Mouse (Mus musculus): ENCODE measurements around the gene Mgat4e.

Gene Mgat4e

DNA sequence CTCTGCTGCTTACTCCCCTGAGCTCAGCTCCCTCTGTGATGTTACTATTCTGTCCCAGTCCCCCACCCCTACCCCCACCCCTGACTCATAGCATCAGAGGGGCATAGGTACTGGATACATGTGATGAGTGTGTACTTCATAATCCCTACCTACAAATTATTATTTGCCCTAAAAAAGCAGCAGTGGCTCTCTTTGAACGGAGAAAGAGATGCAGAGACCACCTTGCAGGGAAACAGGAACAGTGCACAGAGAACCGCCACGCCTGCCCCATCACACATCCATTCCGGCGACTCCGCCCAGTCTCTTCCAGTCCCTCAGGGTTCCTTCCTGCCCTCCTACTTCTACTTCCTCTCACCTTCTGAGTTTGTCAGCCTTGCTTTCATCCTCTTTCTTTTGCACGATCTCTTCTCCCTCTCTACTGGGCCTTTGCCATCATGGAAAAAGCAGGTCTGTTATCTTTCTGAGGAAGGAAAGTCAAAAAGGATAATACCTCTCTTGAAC, at the start of gene Mgat4e:
Gene Mgat4e (minus strand): TSS at position 51 of the 501 bp plus-strand sequence.
- no peak for DNase-seq (ENCODE audit: low spot score)

DNA sequence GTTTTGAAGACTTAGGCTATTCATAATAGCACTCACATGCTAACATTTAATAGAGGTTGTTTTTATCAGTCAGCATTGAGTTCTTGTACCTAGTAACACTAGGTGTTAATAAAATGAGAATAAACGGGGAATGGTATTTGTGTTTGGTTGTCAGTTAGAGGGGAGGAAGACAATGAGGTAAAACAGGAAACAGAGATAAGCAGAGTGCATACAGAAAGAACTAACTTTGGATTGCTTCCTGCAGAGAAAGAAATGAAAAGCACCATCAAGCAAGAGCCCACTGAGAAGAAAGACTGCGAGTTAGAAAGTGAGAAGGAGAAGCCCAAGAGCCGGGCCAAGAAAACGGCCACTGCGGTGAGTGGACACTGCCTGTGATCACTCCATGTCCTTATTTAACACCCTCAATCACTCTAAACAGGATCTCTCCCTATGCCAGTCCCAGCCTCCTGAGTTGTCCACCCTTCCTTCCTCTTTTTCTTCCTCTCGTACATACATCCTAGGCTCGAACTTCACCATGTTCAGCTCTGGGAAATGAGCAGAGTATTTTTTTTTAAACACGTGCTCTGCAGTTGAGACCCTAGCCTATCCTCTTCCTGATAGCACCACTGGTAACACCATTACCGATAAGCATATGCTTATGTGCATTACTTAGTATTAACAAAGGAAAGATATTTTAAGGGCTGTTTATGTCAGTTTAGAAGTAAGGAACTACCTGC, 48.0 kb upstream of the Mgat4e start:
- no peak for DNase-seq (ENCODE audit: low spot score)

DNA sequence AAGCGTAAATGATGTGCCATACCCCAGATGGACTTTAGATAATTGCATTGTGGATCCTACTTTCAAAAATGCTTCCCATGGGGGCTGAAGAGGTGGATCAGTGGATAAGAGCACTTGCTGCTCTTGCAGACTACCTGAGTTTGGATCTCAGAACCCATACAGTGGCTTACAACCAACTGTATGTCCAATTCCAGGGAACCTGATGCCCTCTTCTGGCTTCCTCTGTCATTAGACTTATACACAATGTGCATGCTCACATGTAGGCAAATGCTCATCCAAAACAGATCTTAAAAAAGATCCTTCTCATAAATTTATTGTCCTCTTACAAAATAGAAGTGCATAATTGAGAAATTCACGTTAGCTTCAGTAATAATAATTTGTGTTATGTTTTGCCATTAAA, 42.3 kb upstream of the Mgat4e start:
- DNase-seq (ENCODE audit: low spot score), result no peak

DNA sequence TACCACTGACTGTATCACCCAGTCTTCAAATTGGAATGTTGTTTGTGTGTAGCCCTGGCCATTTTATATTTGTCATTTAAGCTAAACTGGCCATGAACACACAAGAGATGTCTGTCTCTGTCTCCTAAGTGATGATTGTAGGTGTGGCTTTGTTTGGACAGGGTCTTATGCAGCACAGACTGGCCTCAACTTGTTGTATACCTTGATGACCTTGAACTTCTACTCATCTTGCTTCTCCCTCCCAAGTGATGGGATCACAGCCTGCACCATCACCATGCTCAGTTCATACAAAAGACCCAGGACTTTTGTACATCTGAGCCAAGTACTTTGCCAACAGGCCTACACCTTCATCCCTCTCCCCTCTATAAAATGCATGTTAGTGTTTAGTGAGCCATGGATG, 40.2 kb upstream of the Mgat4e start:
- DNase-seq (ENCODE audit: low spot score), result no peak

DNA sequence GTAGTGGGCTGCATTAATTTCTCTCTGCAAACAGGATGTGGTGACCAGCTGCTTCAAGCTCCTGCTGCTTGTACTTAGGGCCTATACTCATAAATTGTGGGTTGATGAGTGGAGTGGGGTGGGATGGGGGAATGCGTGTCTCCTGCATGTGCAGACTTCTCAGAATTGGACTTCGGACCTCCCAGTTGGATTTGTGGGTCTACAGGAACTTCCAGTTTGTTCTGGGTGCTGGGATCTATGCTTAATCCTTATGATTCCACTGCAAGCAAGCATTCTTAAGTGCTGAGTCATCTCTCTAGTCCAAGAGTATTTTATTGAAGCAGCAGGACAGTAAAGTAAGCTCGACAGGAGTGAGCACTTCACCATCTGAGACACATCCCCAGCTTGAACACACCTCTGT, 34.1 kb upstream of the Mgat4e start:
- no peak for DNase-seq (ENCODE audit: low spot score)

DNA sequence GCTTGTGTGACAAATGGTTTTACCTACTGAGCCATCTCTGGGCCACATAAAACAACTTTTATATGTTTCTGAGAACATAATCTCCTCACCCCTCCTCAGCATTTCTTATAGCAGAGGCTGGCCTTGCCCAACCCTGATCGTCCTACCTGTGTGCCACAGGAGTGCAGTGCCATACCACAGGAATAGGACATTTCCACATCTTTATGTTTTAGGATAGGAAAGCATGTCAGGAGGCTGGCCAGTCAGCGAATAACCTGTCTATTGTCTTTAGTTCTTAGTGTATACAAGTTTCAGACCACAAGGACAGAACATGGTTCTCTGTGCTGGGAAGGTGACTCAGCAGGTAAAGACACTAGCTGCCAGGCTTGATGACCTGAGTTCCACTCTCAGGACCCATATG, 31.3 kb upstream of the Mgat4e start:
- DNase-seq (ENCODE audit: low spot score), result no peak

DNA sequence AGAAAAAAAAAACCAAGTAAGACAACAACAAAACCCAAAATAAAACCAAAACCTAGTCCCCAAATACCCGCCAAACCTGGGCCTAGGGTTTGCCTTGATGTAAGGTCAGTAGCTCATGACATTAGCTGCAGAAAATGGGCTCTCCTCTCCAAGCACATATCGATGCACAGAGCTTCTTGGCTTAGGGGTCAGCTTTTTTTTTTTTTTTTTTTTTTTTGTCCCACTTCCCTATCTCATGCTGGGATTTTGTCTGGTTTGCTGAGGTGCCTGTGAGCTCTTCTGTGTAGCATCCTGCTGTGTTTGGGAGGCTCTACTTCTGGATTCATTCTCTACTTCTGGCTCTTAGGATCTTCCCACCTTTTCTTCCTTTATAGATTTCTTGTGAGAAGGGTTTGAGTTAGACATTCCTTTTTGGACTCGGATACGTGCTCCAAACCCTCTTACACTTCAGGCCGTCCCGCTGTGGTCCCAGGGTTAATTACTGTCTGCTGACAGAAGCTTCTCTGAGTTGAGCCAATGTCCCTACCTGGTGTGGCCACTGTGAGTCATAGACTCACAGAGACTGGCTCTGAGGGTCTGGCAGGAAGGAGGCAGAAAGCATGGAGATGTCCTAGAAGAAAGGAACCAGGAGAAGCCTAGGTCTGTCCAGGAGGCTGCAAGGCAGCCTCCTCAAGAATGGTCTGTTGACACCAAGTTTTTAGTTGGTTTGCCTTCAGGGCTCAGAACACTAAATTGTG, 28.1 kb upstream of the Mgat4e start:
- DNase-seq (ENCODE audit: low spot score), result no peak

DNA sequence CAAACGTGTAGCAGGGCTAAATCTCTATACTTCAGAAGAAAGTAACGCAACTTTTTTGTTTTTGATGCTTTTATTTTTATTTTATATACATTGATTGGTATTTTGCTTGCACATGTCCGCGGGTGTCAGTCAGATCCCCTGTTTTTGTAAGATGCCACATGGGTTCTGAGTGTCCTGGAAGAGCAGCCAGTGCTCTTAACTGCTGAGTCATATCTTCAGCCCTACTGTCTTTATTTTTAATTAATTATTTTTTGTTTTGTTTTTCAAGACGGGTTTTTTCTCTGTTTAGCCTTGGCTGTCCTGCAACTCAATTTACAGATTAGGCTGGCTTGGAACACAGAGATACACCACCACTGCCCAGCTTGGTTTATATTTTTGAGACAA, 24.4 kb upstream of the Mgat4e start:
- DNase-seq (ENCODE audit: low spot score), result no peak

DNA sequence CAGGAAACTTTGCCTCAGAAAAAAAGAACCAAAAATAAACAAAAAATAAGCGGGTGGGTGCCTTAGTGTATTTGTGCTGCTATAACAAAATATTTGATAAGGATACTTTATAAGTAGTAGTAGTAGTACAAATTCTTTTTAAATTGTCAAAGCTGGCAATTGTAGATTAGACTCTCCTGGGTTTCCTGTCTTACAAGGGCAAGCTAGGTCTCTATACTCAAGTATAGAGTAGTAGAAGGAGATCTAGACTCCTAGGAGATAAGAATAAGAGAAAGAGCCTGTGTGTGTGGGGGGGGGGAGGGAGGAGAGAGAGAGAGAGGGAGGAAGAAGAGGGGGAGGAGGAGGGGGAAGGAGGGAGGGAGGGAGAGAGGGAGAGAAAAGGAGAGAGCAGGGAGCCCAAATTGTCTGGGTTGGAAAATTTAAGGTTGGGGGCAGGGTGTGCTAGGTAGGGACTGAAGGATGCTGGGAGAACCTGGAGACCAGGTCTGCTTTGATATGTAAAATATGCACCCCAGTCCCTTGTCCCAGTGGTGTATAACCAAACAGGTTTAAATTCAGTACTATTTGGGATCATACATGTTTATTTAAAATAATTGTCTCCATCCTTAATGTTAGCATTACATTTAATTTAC, 23.9 kb upstream of the Mgat4e start:
- DNase-seq (ENCODE audit: low spot score), result no peak

DNA sequence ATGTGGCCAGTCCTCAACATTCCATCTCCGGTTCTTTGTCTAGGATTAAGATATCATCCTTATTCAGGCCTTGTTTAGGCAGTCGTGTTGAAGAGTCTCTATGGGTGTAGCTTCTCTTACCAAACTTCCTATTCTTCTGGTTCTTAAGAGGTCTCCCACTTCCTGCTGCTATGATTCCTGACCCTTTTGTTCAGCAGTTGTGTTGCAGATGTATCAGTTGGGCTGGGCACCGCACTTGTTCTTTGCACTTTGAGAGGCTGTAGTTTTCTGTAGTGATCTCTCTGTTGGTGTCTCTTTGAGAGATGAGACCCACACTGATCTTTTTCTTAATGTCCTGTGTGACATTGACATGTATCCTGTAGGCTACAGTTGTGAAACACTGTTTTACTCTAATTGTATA, 21.1 kb upstream of the Mgat4e start:
- DNase-seq (ENCODE audit: low spot score), result no peak

DNA sequence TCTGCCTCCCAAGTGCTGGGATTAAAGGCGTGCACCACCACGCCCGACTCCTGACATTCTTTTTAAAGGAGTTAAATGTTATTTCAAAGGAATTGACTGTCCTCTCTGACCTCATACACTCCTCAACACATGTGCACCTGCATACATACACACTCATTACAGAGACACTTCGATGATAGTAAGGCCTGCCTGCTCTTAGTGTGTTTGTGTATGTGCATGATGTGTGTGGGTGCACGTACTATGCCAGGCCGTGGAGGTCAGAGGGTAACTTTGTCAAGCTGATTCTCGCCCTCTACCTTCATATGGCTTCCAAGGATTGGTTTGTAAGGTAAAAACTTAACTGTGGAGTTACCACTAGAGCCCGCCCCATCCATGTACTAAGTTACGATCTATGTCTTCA, 20.7 kb upstream of the Mgat4e start:
- DNase-seq (ENCODE audit: low spot score), result no peak

DNA sequence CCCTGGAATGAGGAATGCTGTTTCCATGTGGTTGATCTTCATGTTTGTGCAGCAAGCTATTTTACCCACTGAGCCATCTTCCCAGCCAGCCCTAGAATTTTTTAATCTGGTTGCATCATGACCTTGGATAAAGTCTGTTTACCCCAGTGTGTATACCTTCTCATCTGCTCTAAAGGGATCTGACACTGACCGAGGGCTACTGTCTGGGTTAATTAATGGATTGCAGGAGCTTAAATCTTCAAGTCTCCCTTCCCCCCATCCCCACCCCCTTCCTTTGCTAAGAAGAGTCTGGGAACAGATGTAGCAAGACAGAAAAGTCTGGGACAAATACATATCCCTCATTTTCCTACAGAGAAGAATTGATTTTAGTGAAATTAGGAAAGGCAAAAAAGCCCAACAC, 18.0 kb upstream of the Mgat4e start:
- no peak for DNase-seq (ENCODE audit: low spot score)

DNA sequence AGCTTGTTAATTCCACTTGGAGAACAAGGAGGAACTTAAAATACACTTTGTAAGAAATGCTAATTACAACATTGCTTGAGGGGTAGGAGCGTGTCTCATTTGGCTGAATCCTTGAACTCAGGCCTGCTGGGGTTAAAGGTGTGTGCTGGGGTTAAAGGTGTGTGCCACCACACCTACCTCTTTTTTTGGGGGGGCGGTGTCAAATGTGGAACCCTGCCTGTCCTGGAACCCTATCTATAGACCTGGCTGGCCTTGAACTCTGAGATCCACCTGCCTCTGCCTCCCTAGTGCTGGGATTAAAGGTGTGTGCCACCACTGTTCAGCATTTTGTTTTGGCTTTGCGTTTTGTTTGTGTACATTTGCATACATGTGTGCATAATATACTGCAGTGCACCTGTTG, 14.2 kb upstream of the Mgat4e start:
- no peak for DNase-seq (ENCODE audit: low spot score)

DNA sequence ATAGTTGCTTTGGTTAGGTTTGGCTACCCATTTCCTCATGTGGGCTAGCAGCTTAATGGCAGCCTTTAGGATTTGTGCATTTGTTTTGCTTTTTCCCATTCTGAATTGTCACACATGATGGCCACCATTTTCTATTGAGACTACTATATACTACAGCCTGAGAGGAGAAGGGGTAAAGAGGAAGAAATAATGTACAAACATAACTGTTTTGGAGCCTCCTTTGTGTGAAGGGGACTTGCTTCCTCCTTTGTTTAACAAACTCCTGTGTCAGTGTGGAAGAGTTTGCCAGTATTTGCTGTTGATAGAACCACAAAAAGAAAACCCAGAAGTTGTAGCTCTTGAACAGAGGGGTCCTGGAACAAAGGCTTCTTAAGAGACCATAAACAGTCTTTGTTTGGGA, 13.0 kb upstream of the Mgat4e start:
- DNase-seq (ENCODE audit: low spot score), result no peak

DNA sequence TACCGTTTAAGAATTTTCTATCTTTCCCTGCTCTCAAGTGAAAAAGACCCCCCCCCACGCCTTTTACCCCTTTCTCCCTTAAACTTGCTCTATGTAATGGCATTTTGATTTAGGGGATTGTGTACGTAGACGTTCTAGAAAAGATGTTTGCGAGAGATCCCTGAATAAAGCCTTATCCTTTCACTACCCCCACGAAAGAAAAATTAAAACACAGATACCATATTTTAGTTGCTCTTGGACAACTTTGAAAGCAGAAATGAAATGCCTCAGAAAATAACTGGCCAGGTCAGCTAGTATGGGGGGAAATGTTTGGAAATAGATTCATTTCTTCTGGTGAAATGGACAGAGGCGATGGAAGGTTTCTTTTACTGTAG, 12.3 kb upstream of the Mgat4e start:
- no peak for DNase-seq (ENCODE audit: low spot score)

DNA sequence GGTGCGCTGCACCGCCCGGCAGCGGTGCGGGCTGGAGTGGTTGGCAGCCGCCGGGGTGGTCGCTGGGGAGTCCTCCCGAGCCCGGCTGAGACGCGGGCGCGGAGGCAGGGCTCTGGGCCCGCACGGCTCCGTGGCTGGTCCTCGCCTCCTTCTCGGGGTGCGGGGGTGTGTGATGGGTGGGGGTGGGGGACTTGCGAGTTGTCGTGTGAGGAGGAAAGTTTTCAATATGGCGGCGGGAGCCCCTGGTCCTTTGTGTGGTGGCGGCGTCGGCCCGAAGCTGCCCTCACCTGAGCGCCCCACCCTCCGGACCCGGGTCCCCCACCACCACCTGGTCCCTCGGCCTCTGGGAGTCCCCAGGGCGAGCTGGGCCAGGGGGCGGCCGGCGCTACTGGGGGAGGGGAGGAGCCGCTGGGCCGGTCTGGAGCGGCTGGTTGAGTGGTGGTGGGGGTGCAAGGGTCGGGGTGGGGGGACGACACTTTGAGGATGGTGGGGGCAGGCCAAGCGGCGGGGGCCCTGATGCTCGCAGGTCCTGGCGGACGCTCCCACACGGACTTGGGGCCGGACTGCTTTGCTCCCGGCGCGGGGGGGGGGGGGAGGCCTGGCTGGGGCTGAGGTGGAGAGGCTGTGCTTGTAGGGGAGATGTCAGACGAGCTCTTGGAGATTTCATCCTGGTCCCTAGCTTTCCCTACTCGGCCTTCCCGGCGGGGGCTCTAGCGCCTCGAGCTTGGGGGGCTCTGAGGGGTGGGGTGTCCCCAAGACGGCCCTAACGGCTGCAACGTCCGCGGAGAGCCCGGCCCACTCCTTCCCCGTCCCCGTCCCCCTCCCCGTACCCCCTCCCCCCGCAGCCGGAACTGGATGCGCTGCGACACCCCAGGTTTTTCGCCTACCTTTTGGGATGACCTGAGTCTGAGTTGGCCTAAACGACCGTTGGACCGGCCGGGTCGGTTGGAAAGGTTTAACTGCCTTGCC, 11.6 kb upstream of the Mgat4e start:
- no peak for DNase-seq (ENCODE audit: low spot score)

DNA sequence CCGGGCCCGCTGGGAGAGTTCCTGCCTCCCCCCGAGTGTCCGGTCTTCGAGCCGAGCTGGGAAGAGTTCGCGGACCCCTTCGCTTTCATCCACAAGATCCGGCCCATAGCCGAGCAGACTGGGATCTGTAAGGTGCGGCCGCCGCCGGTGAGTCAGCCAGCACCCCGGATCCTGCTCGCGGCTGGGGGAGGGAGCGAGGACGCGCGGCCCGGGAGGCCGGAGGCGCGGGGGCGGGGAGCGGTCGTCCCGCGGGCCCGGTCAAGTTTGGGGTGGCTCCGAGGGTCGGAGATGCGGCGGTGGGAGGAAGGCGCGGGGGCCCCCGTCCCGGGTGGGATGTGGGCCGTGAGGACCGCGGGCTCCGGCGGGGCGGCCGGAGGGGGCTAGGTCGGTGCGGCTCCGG, 10.9 kb upstream of the Mgat4e start:
- peak; percentile 32 for DNase-seq (ENCODE audit: low spot score)

DNA sequence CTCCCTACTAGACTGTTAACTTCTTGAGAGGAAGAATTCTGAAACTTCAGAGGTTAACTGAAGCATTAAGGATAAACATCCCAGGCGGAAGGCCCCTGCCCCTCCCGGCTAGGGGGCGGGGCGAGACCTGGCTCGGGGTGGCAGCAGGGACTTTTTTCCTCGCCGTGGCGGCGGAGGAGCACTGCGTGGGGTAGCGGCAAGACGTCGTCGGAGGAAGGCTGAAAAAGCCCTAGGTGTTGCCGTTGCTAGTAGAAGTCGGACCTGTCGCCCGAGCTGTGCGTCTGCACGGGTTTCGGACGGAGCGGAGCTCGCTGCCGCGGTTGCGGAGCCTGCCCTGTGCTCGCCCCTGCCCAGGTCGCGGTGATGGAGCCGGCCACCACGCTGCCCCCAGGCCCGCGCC, 10.5 kb upstream of the Mgat4e start, which contains the start of gene Kdm5b:
Gene Kdm5b (plus strand): TSS at position 196 of the 400 bp plus-strand sequence.
- peak; percentile 83 for DNase-seq (ENCODE audit: low spot score)

DNA sequence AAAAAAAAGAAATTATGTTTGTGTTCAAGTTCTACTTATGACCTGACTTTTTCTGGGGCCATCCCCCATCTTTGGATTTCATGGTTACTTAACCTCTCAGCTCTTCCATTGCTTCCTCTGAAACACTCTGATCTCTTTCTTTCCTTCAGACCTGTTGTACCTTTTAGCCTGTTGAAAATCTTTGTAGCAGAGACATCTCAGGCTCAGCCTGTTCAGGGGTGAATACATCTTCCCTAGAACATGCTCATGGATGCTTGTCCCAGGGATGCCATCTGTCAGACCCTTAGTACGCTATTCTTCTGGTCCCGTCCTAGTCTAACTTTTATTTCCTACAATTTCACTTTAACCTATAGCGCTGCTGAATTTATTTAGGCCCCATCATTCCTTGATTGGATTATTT, 9.7 kb upstream of the Mgat4e start:
- DNase-seq (ENCODE audit: low spot score), result no peak

DNA sequence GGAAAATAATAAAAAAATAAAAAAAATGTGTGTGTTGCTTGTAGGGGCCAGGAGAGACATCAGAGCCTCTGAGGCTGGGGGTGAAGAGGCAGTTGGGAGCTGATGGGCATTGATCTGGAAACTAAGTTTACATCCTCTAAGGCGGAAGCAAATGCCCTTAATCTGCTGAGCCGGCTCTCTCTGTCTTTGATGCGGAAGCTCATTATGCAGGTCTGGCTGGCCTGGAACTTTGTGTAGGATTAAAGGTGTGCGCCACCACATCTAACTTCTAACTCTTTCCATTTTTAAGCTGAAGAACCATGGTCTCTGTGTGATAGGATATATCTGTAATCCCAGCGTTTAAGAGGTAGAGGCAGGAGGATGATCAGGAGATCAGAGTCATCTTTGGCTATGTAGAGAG, 9.0 kb upstream of the Mgat4e start:
- DNase-seq (ENCODE audit: low spot score), result no peak

DNA sequence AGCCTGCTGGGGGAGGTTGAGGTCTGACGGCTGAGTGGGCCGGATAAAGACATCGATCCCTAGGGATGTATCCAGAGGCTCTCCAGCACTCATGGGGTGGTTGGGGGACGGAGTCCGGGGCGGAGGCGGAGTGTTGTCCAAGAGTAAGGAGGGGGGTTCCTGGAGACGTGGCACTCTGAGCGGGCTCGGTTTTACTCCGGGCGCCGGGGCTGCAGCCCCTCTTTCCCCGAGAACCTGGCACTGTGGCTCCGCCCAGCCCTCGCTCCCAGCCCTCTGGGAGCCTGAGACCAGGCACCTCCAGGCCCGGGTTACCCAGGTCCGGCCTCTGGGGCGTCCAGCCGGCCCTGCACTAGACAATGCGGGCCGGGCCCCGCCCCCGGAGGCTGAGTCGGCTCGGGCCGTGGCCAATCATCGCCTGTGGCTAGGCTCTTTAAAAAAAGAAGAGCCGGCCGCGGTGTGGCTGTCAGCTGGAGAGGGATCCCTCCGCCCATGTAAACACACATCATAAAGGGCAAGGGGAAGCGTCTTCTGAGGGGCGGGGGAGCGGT, 7.3 kb upstream of the Mgat4e start:
- peak; percentile 95 for DNase-seq (ENCODE audit: low spot score)

Measured in ovary, adult 18-20 months (tissue).